Mouse (Mus musculus) left cerebral cortex, postnatal 14 days (tissue): ENCODE data around the gene Tbc1d21. TPM values are rescaled to one million over a fixed set of nuclear protein-coding genes. Genes with fewer than 3 reads are reported as not detected.

Source experiments
- total RNA-seq, 2 experiments: library from RNA; stranded (reverse); gene quantifications; 2 replicates each; pipeline ENCODE4 v1.2.3; 2021

Gene Tbc1d21
- total RNA-seq, 2 experiments from 2014 or later: not detected

Other genes with a start within 250 kb of the Tbc1d21 start
- gene Islr, start 166.1 kb downstream of the Tbc1d21 start, total RNA-seq: 10 to 100 TPM; 15.8 to 16.2 TPM
- gene Islr2, start 166.1 kb downstream of the Tbc1d21 start, total RNA-seq: 10 to 100 TPM; 86.1 to 99.6 TPM
- 10 to 100 TPM; 12.2 to 13.6 TPM for gene Pml, start 120.7 kb downstream of the Tbc1d21 start, total RNA-seq
- 10 to 100 TPM; 71.8 to 76.7 TPM for gene Stoml1, start 117.3 kb downstream of the Tbc1d21 start, total RNA-seq
- gene Loxl1, start 57.3 kb downstream of the Tbc1d21 start, total RNA-seq: 1 to 10 TPM; 3.4 to 3.8 TPM
- gene Insyn1, start 118.1 kb upstream of the Tbc1d21 start, total RNA-seq: 100 to 1,000 TPM; 155 to 173 TPM
- gene Cd276, start 185.0 kb upstream of the Tbc1d21 start, total RNA-seq: 10 to 100 TPM; 13.2 to 14.6 TPM
- 1,000 to 10,000 TPM in 1 of 2 experiments, 100 to 1,000 TPM in 1; 987 to 1,013 TPM for gene Nptn, start 211.8 kb upstream of the Tbc1d21 start, total RNA-seq